Mouse (Mus musculus) heart, embryonic 10.5 days (tissue): Measurements from ENCODE around the gene Clptm1. TPM values are rescaled to one million over a fixed set of nuclear protein-coding genes. Genes with fewer than 3 reads are reported as not detected.

Source experiments
- DNase-seq: peaks from one replicate; pipeline ENCODE4 v3.0.0-alpha.2; 2017; ENCODE audit warnings: low spot score
- H3K27ac ChIP-seq: fragments of 300-500 bp; sonication (generic); 2 replicates; pipeline ENCODE4 v1.5.1; 2016; ENCODE audit warnings: mild to moderate bottlenecking
- H3K27me3 ChIP-seq: fragments of 300-500 bp; sonication (generic); 2 replicates; pipeline ENCODE4 v1.6.1; 2016; ENCODE audit warnings: mild to moderate bottlenecking; ENCODE audit not compliant: poor library complexity, insufficient read depth, severe bottlenecking
- H3K36me3 ChIP-seq: fragments of 300-500 bp; sonication (generic); 2 replicates; pipeline ENCODE4 v1.6.1; 2016; ENCODE audit warnings: mild to moderate bottlenecking, moderate library complexity
- H3K4me1 ChIP-seq: fragments of 300-500 bp; sonication (generic); 2 replicates; pipeline ENCODE4 v1.6.1; 2016; ENCODE audit warnings: mild to moderate bottlenecking
- H3K4me3 ChIP-seq: fragments of 300-500 bp; sonication (generic); 2 replicates; pipeline ENCODE4 v1.5.1; 2016; ENCODE audit warnings: mild to moderate bottlenecking, moderate library complexity
- H3K9me3 ChIP-seq: fragments of 300-500 bp; sonication (generic); 2 replicates; pipeline ENCODE4 v1.6.1; 2016; ENCODE audit warnings: mild to moderate bottlenecking, moderate library complexity
- WGBS: fragments of 180-500 bp; shearing (Covaris S2); methylation state at CpG from one replicate; pipeline ENCODE4 v1.1.7; 2016; 5-methylcytosine and 5-hydroxymethylcytosine counted together
- polyA plus RNA-seq: library from polyadenylated mRNA; unstranded; fragments of >200 nt; fragmentation: Nextera tagmentation; extraction: Ambion mirVana; gene quantifications from 2 replicates; pipeline ENCODE4 v1.2.1, GENCODE M21; 2016

Gene Clptm1
- polyA plus RNA-seq, 1 experiment from 2014 or later: 101 TPM

DNA sequence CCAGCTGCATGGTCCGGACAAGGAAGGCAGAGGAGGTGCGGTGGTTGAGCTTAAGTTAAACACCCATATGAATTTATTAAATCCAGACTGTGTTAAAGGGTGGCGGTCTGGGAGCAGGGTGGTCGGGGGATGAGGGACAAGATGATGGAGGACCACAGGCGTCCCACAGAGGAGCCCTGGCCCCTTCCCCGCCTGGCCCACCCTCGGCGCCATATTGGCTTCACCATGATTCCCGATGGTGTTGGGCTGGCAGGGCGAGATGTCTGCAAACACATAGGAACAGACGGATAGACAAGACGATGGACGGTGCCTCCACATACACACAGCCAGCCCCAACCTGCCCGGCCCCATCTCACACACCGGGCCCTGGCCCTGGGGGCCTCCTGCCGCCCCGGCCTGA lies 31.6 kb downstream of the Clptm1 start:
- peaks cover 4% of the 10 kb centered on the region; the same call in 1 of the 2 replicates for H3K4me1 ChIP-seq
- H3K27me3 ChIP-seq: no peaks in the 10 kb centered on the region
- H3K4me3 ChIP-seq: peak overlapping the region; percentile 30
- peaks cover 67% of the 10 kb centered on the region for H3K36me3 ChIP-seq
- 83% methylated on average over 17 of the region's 17 CpGs for WGBS
- no peak for DNase-seq
- no peaks in the 10 kb centered on the region for H3K9me3 ChIP-seq
- 0 out of 2 replicates have a peak overlapping the region, but pooled peaks have one; percentile 6 for H3K27ac ChIP-seq

DNA sequence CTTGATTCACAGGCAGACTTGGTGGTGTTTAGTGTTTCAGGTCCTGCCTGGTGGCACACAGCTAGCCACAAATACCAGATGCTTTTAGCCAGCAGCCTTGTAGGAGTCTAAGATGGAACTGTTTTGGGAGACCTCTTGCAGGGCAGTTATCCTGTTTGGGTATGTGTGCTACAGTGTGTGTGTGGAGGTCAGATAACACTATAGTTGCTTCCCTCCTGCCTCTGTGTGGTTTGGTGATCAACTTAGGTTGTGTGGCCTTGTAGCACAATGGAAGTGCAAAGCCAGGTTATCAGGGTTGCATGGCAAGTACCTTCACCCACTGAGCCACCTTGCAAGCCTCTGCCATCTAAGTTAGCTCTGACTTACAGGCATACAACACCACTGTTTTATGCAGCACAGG lies 32.1 kb downstream of the Clptm1 start:
- H3K4me1 ChIP-seq: peaks cover 4% of the 10 kb centered on the region; the same call in 1 of the 2 replicates
- no peak overlapping the region for H3K27ac ChIP-seq
- no peaks in the 10 kb centered on the region for H3K27me3 ChIP-seq
- no peak overlapping the region for H3K4me3 ChIP-seq
- H3K9me3 ChIP-seq: no peaks in the 10 kb centered on the region
- peaks cover 62% of the 10 kb centered on the region for H3K36me3 ChIP-seq
- no peak for DNase-seq

DNA sequence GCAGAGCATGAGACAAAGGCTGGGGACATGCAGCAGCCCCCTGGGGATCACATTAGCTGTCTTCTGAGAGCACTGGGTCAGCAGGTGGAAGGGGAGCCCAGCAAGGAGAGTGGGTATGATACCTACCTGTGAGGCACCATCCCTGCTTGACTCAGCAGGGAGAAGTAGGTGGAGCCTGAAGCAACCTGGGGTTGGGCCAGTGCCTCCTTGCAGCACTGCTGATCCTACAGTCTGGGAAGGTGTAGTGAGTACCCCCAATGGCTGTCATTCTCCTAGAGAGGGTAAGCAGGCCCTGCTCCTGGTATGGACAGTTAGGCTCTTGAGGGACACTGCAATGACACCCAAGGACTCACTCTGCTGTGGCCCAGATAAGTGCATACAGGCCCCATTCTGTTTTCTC lies 32.6 kb downstream of the Clptm1 start:
- Histone ChIP-seq H3K27me3 (no peaks in the 10 kb centered on the region), H3K9me3 (no peaks in the 10 kb centered on the region), H3K27ac (no peak overlapping the region), H3K4me3 (no peak overlapping the region), H3K36me3 (peaks cover 58% of the 10 kb centered on the region), H3K4me1 (peaks cover 4% of the 10 kb centered on the region; the same call in 1 of the 2 replicates)
- no peak for DNase-seq

DNA sequence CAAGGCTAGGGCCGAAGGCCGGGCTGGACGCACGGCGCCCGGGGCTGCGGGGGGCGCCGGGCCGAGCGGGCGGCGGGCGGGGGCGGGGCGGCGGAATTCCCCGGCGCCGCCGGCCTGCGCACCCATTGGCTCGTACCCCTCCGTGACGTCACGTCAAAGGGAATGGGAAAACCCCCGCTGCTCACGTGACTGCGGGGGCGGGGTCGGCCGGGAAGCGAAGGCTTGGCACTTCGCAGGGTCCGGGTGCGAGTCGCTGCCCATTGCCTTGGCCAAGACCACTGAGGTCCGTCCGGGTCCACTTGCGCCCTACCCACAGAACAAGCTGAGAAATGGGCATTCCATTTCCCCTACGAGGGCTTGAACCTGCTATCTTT lies 35.5 kb downstream of the Clptm1 start, which contains the start of gene Relb:
Relb (minus strand) TSS at position 78 of the 374 bp plus-strand sequence.
- peaks cover 4% of the 10 kb centered on the region; the same call in 1 of the 2 replicates for H3K4me1 ChIP-seq
- H3K27me3 ChIP-seq: no peaks in the 10 kb centered on the region
- peak within 1 kb of the TSS; percentile 59 for H3K27ac ChIP-seq
- H3K4me3 ChIP-seq: peak within 1 kb of the TSS; percentile 76
- no peaks in the 10 kb centered on the region for H3K9me3 ChIP-seq
- 2% methylated on average over 40 of the region's 41 CpGs for WGBS
- peaks cover 28% of the 10 kb centered on the region for H3K36me3 ChIP-seq
- DNase-seq: peak; percentile 95

DNA sequence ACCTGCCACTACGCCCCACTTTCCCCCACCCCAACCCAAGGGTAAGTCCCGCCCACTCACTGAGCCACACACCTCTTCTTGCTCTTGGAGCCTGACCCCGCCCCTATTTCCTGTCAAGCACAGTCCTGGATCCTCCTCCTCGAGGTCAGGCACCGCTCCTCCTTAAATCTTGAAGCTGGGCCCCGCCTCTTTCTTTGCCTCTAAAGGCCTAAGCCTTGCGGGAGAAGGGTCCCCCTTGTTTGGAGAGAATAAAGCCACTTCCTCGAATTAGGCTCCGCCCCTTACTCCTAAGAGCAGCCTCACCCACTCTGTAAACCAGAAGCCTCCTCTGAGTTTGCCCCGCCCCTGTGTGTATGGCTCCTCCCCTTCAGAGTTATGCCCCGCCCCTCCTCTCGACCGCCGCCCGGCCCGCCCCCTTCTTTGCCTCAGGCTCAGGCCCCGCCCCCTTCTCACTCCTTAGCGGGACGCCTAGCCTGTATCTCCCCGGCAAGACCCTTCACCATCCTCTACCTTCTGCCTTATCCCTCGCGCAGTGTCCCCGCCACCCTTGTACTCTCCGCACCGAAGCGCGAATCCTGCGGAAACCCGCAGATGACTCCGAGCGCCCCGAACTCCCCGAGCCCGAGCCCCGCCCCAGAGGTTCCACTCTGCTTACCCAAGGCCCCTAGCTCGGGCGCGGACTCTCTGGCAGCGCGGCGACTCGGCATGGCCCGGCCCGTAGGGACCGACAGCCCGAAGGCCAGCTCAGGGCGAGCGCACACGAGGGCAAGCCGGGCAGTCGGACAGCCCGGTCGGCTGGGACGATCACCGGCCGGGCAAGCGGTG lies 36.1 kb downstream of the Clptm1 start:
- Histone ChIP-seq H3K4me1 (peaks cover 4% of the 10 kb centered on the region; the same call in 1 of the 2 replicates), H3K36me3 (peaks cover 22% of the 10 kb centered on the region), H3K4me3 (peak overlapping the region; percentile 76), H3K27ac (peak overlapping the region; percentile 59), H3K27me3 (no peaks in the 10 kb centered on the region), H3K9me3 (no peaks in the 10 kb centered on the region)
- WGBS: under 1% methylated on average over 57 of the region's 57 CpGs
- peak; percentile 98 for DNase-seq

DNA sequence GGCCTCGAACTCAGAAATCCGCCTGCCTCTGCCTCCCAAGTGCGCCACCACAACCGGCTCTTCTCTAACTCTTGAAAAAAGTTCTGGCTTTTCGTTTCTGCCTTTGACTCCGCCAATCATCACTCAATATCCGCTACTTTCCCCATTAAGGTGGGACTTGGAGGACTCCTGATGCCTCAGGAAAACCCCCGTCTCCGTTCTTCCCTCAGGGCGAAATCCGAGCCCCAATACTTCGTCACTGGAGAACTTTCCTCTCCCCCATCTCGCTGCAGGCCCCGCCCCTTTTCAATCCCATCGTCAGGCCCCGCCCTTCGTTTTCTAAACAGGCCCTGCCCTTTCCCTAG lies 36.7 kb downstream of the Clptm1 start:
- Histone ChIP-seq H3K27ac (peak overlapping the region; percentile 59), H3K27me3 (no peaks in the 10 kb centered on the region), H3K4me3 (peak overlapping the region; percentile 76), H3K36me3 (peaks cover 17% of the 10 kb centered on the region), H3K4me1 (no peaks in the 10 kb centered on the region), H3K9me3 (no peaks in the 10 kb centered on the region)
- no peak for DNase-seq
- WGBS: 14% methylated on average over 17 of the region's 17 CpGs

DNA sequence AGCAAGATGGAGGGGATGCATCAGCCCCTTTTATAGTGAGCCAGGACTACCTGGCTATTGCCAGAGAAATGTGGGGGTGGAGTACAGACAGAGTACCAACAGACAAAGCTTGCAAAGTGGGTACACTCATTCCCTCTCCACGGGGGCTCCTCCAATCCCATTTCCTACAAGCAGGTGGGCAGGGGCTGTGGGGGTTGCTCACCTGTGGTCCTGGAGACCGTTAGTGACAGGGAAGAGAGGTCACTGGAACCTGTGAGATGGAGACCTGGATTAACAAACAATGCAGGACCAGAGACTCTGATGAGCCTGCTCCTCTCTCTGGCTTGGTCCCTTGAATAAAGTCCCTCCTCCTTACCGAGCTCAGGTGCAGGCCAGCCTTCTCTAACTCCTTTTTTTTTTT lies 37.1 kb downstream of the Clptm1 start:
- no peaks in the 10 kb centered on the region for H3K27me3 ChIP-seq
- H3K4me3 ChIP-seq: peak overlapping the region; percentile 76
- no peak for DNase-seq
- H3K9me3 ChIP-seq: no peaks in the 10 kb centered on the region
- H3K36me3 ChIP-seq: peaks cover 12% of the 10 kb centered on the region
- peak overlapping the region; percentile 59; the same call in 1 of the 2 replicates for H3K27ac ChIP-seq
- no peaks in the 10 kb centered on the region for H3K4me1 ChIP-seq
- WGBS: 57% methylated on average over 3 of the region's 3 CpGs

DNA sequence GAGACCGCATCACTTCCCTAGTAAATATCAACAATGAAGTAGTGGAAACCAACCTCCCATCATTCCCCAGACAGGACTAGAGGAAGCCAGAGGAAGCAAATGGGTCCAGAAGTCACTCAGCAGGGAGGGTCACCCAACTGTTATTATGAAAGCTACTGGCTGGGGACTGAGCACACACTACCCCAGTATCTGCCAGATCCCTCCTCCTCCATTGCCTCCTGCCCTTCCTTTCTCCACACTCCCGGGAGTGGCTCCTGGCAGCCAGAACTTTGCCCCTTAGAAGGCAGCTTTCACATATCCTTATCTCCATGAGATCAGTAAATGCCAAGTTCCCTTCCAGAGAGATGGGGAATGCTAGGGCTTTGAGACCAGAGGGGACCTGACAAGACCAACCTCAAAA lies 41.4 kb downstream of the Clptm1 start:
- DNase-seq: no peak
- Histone ChIP-seq H3K27me3 (peaks cover 13% of the 10 kb centered on the region), H3K9me3 (no peaks in the 10 kb centered on the region), H3K27ac (no peak overlapping the region), H3K4me1 (peaks cover 6% of the 10 kb centered on the region), H3K4me3 (no peak overlapping the region), H3K36me3 (no peaks in the 10 kb centered on the region)
- WGBS: 56% methylated on average over 2 of the region's 2 CpGs

DNA sequence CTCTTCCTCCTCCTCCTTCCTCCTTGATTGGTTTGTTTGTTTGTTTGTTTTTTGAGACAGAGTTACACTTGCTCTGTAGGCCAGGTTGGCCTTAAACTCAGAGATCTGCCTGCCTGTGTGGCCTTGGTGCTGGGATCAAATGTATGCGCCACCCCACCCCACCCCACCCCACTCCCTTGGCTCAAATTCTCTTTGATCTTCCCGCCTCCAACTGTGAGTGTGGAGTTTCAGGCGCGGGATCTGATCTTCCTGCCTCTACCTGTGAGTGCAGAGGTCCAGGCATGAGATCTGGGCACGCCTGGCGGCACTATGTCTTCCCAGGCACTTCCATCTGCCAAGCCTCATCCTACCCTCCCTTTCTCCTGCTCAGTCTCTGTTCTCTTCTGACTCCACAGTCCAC lies 42.6 kb downstream of the Clptm1 start:
- peaks cover 6% of the 10 kb centered on the region for H3K4me1 ChIP-seq
- no peak for DNase-seq
- H3K27me3 ChIP-seq: peaks cover 13% of the 10 kb centered on the region
- H3K9me3 ChIP-seq: no peaks in the 10 kb centered on the region
- H3K27ac ChIP-seq: no peak overlapping the region
- no peak overlapping the region for H3K4me3 ChIP-seq
- WGBS: 27% methylated on average over 6 of the region's 6 CpGs
- H3K36me3 ChIP-seq: no peaks in the 10 kb centered on the region

DNA sequence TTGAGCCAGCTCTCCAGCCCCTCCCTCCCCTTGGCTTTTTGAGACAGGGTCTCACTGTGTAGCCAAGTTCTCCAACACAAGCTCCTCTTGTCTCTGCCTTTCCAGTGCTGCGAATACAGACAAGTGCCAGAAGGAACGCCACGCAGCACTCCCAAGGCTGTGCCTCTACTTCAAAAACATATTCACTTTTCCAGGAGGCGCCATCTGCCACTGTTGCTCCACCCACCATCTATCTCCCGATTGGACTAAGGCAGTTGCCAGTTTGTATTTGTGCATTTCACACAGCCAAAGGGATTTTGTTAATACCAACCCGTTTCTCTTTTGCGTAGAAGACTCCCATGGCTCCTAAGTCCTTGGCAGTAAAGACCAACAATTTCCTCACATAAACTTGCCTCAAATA lies 44.0 kb downstream of the Clptm1 start:
- Histone ChIP-seq H3K9me3 (no peaks in the 10 kb centered on the region), H3K4me3 (no peak overlapping the region), H3K36me3 (no peaks in the 10 kb centered on the region), H3K27me3 (peaks cover 13% of the 10 kb centered on the region), H3K27ac (no peak overlapping the region), H3K4me1 (peaks cover 6% of the 10 kb centered on the region)
- DNase-seq: no peak
- WGBS: 90% methylated on average over 7 of the region's 7 CpGs

DNA sequence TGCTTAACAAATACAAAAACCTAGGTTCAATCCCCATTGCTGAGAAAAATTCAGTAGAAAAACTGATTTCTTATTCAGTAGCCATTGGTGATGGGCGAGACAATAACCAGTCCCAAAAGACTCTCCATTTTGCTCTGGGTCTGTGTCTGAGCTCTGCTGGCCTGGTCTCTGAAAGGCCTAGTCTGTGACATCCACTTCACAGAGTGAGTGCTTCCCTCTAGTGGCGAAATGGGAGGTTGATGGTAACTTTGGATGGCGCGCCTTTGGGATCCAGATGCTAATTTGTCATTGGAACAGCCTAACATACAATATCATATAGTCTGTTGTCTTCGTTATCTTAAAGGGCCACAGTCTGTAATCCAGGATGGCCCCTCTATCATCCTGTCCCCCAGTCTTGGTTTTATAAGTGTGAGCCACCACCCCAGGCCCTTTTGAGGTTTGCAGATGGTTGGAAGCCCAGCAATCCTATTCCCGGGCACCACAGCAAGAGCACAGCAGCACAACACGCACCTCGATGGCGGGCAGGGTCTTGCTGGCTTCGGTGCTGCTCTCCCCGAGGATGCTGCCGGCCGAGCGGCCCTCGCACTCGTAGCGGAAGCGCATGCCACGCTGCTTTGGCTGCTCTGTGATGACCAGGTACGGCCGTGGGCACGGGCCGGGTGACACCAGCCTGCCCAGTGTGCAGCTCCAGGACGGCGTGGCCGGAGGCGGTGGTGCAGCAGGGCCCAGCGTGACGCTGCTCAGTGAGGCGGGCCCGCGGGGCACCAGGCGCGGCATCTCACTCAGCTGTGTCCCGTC lies 45.6 kb downstream of the Clptm1 start:
- Histone ChIP-seq H3K4me3 (peak overlapping the region; percentile 59), H3K27me3 (peaks cover 13% of the 10 kb centered on the region), H3K36me3 (no peaks in the 10 kb centered on the region), H3K27ac (peak overlapping the region; percentile 69), H3K9me3 (no peaks in the 10 kb centered on the region), H3K4me1 (peaks cover 6% of the 10 kb centered on the region)
- 4% methylated on average over 35 of the region's 35 CpGs for WGBS
- DNase-seq: peak; percentile 90

DNA sequence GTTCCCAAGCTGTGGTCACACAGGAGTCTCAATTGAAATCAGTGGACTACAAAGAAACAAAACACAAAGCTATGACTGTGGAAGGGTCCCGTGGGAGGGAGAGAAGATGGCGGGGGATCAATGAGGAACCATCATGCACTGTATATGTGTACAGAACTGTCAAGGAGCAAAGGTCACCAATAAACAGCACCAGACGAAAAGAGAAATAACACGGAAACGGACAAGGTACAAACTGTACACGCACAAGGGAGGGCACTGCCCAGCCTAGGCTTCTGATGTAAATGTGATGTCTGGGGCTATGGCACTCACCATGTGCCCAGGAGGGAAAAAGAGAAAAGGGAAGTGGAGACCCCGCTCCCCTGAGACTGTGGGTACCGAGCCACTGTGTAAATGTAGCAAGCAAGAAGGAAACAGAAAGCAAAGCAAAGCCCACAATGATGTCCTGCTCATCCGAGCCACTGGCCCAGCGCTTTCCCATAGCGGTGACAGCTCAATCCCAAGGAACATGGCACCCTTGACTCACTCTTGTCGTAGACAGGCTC lies 49.7 kb downstream of the Clptm1 start:
- H3K9me3 ChIP-seq: no peaks in the 10 kb centered on the region
- no peak for DNase-seq
- H3K27me3 ChIP-seq: peaks cover 9% of the 10 kb centered on the region
- H3K27ac ChIP-seq: no peak overlapping the region
- peaks cover 6% of the 10 kb centered on the region for H3K4me1 ChIP-seq
- 87% methylated on average over 12 of the region's 12 CpGs for WGBS
- no peak overlapping the region for H3K4me3 ChIP-seq
- H3K36me3 ChIP-seq: no peaks in the 10 kb centered on the region

DNA sequence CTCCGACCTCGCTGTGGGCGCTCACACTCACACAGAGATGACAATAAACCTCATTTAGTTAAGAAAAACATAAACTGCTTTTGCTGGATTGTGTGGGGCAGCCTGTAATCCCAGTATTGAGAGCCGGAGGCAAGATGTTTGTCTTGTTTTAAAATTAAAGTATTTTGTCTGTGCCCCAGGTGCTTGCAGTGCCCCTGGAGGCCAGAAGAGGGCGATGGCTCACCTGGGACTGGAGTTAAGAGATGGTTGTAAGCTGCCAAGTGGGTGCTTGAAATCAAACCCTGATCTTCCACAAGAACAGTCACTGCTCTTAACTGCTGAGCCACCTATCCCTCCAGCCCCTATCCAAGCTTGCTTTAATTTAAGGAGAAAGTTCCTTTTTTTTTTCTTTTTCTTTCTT lies 53.9 kb downstream of the Clptm1 start:
- Histone ChIP-seq H3K36me3 (no peaks in the 10 kb centered on the region), H3K27ac (no peak overlapping the region), H3K9me3 (no peaks in the 10 kb centered on the region), H3K27me3 (no peaks in the 10 kb centered on the region), H3K4me3 (no peak overlapping the region), H3K4me1 (no peaks in the 10 kb centered on the region)
- DNase-seq: no peak
- WGBS: 76% methylated on average over 5 of the region's 5 CpGs
